In genomic region chr1:157295868-157296267, GRCm38 (mm10) we compare ENCODE assay signal across 16 mouse cellular contexts.
"Had no signal": no experiment of that assay in that cellular context is flagged by ENCODE, and none has a peak within 500 bp of the region (broad histone marks: within the 10 kb centered on the region; RNA-seq: fewer than 3 reads in every experiment).

No protein-coding gene starts in this region.

- H3K27me3 ChIP-seq: neural tube, embryonic 13.5 days; neural tube, embryonic 15.5 days; stomach, embryonic 15.5 days had no signal

- H3K4me2 ChIP-seq: neural tube, embryonic 13.5 days; neural tube, embryonic 15.5 days; stomach, embryonic 15.5 days had no signal

- H3K4me3 ChIP-seq: neural tube, embryonic 13.5 days; neural tube, embryonic 15.5 days; stomach, embryonic 15.5 days had no signal

- H3K27ac ChIP-seq: neural tube, embryonic 13.5 days; neural tube, embryonic 15.5 days; stomach, embryonic 15.5 days; stomach, postnatal 0 days had no signal

- H3K4me1 ChIP-seq: neural tube, embryonic 13.5 days; neural tube, embryonic 15.5 days; stomach, embryonic 15.5 days had no signal

- H3K9me3 ChIP-seq: neural tube, embryonic 13.5 days; neural tube, embryonic 15.5 days; stomach, embryonic 15.5 days had no signal

- H3K9ac ChIP-seq: neural tube, embryonic 13.5 days; neural tube, embryonic 15.5 days; stomach, embryonic 15.5 days had no signal

- H3K36me3 ChIP-seq: neural tube, embryonic 15.5 days; stomach, embryonic 15.5 days had no signal

- DNase-seq: retina, postnatal 1 day; right cerebral cortex, adult 18-20 months; right cerebral cortex, postnatal 14 days; right cerebral cortex, postnatal 25 days; right cerebral cortex, postnatal 4 days; spleen, adult 18-20 months; thymus, adult 18-20 months; thymus, adult 2 months; thymus, postnatal 14 days; thymus, postnatal 25 days; thymus, postnatal 36 days; thymus, postnatal 4 days had no signal
